Mouse (Mus musculus): ENCODE measurements at regions not wholly inside any gene's neighbourhood (a gene's known extent, or its start where the extent isn't known, plus 50 kb on each side); places are given as distances from the start of the nearest gene placed in this dataset.
A peak's percentile ranks its signal among the peaks of the same experiment; 100 is the strongest.

DNA sequence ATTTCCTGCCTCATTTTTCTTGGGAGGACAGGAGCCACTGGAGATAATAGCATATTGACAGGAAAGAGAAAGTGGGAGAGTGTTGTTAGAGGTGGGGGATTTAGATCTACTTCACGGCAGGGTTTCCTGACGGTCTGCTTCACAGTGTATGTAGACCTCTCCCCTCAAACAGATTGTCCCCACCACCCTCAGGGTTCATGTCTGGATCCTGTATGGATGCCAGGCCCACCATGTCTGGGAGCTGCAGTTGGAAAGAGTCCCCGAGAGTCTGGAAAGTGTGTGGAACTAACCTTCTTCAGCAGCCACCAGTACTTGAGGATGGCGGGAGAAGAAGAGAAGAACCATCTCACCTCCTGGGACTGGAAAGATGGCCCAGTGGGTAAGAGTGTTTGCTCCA, 53.0 kb upstream of the Ctbp2 start:
- Histone ChIP-seq H3K4me2 (ENCODE audit: low read length) (no peak overlapping the region), H3K36me3 (ENCODE audit: control insufficient read depth, insufficient read depth, low read length) (no peaks in the 10 kb centered on the region), H3K27ac (ENCODE audit: low read depth, low read length) (no peak overlapping the region), H3K27me3 (replicated peaks; ENCODE audit: control insufficient read depth, insufficient read depth, low read length) (no peaks in the 10 kb centered on the region), H3K4me3 (ENCODE audit: low read depth, low read length) (no peak overlapping the region), H3K4me1 (ENCODE audit: control insufficient read depth, insufficient read depth, low read length) (no peaks in the 10 kb centered on the region), H3K9me3 (replicated peaks; ENCODE audit: control insufficient read depth, low read length) (no peaks in the 10 kb centered on the region), H3K9ac (ENCODE audit: low read length) (no peak overlapping the region)
- DNase-seq (ENCODE audit: low spot score) (no peak), ATAC-seq (no peak)
- WGBS = 86% methylated on average over 4 of the region's 4 CpGs

DNA sequence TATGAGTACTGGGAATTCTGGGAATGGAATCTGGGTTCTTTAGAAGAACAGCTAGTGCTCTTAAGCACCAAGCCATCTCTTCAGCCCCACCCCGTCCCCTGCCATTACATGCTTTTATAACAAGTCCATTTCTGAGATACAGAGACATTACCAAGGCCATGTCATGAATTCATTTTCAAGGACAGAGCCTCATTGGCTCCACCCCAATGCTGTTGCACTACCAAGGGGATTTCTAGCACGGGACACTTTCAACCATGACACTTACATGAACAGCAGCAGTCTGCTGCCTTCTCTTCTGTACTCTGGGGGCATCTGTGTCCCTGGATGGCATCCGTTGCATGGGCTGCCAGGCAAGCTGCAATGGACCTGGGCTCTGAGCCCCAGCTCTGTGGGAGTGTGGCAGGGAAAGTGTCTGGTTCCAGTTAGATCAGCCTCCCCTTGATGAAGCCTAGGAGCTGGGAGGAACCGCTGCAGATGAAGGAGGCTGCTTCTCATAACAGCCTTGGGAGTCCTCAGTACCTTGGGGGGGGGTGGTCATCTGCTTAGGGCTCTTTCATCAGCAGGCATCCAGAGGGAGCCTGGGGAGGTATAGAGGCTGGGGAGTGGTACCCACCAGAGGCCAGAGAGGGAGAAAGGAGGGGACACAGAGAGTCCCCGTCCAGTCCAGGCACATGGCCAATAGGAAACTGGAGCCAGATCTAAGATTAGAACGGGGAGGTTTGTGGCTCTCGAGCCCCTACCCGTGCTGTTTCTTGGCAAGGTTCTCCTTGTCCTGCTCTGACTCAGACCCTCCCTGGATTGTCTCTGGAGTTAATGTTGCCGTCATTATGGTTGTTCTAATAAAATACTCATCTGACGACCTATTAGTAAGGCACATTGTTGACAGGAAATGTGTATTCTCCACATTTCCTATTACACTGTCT, 52.4 kb upstream of the Ctbp2 start:
- no peak overlapping the region for H3K9ac ChIP-seq (ENCODE audit: low read length)
- no peak for ATAC-seq
- 64% methylated on average over 10 of the region's 10 CpGs for WGBS
- no peaks in the 10 kb centered on the region for H3K36me3 ChIP-seq (ENCODE audit: control insufficient read depth, insufficient read depth, low read length)
- H3K4me3 ChIP-seq (ENCODE audit: low read depth, low read length) = no peak overlapping the region
- H3K4me1 ChIP-seq (ENCODE audit: control insufficient read depth, insufficient read depth, low read length) = no peaks in the 10 kb centered on the region
- H3K9me3 ChIP-seq (replicated peaks; ENCODE audit: control insufficient read depth, low read length) = no peaks in the 10 kb centered on the region
- peak; percentile 25 for DNase-seq (ENCODE audit: low spot score)
- no peaks in the 10 kb centered on the region for H3K27me3 ChIP-seq (replicated peaks; ENCODE audit: control insufficient read depth, insufficient read depth, low read length)
- H3K27ac ChIP-seq (ENCODE audit: low read depth, low read length) = no peak overlapping the region
- H3K4me2 ChIP-seq (ENCODE audit: low read length) = no peak overlapping the region
